Mouse (Mus musculus) R1 (cell line): ENCODE measurements around the gene Olfr247.
A peak's percentile ranks its signal among the peaks of the same experiment; 100 is the strongest.
"Not testable (repeated sequence)": the region's sequence is repeated elsewhere in the genome, so short reads cannot be mapped to it uniquely, and the experiment has no call there.

Experiments
- DNase-seq: peaks from one replicate; pipeline ENCODE4 v3.0.0-alpha.2; 2018; ENCODE audit warnings: low read depth, low spot score

The Olfr247 gene

DNA sequence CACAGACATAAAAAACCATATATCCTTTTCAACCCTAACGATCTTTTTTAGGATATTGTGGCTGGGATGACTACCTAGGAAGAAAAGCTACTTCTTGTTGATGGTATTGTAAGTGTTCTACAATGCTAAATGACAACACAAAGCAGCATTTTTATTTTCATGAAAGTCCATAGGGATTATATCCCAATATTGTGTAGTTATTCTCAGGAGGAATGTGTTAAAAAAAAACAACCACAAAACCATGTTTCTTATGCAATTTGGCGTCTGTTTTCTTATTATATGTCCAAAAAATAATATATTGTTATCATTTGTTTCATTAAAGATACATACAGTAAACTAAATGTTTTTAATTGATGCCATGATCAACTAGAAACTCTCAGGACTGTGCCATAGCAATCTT is at the start of gene Olfr247:
Gene Olfr247 (minus strand): TSS at position 101 of the 400 bp plus-strand sequence.
- DNase-seq: not testable (repeated sequence)

DNA sequence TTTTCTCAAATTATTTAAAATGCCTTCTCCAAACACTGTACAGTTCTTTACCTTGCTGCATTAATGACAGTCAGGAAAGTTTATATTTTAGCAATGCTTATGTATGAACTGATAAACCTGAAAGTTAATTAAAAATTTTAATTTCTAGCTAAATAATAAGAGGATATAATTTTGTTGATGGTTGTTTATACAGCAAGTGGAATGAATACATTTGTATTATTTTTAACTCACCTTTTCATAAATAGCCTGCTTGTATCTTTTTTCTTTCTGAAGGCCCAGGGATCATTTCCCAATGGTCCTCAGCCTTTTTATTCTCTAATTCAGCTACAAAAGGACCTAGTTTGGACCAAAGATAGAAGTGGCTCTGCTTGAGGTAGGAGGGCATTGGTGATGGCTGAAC is 36.4 kb upstream of the Olfr247 start, which contains the start of gene Olfr820:
Gene Olfr820 (plus strand): TSS at position 301 of the 400 bp plus-strand sequence.
- no peak for DNase-seq

DNA sequence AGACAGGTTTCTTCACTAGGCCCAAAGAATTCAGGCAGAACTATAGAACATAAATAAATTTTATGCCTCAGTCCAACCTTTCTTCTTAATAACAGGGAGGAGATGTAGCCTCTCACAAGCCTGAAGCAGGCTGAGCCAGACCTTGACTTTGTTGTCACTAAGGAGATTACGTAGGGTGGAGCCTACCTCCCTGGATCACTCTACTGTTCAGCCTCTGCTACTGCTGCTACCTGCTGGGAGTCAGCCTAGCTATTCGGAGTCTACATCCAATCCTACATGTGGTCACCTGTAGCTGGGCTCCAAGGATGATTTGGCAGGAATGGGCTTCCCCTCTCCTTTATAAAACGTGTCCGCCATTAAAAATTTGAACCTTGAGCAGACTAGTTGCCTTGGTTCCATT is 29.4 kb upstream of the Olfr247 start:
- peak; percentile 97 for DNase-seq

DNA sequence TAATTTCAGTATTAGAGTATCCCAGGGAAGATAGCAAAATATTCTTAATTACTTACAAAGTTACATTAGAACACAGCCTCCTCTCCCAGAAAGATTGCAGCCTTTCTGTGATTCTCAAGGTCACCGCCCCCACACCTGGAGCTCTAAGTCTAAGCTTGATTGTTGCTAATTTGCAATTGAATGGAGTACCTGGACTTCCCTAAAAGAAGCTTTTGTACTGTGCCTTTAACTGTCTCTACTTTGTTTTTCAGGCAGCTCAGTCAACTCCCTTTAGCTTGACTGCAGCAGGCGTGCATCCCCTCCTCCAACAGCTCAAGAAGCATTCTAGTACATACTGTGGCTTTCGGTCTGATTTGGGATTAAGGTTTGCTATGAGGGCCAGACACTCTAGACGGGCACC is 28.2 kb upstream of the Olfr247 start:
- peak; percentile 97 for DNase-seq

GRCm38 (mm10) chr10:129984962-129985361 is 9.0 kb upstream of the Olfr247 start, which contains the start of gene Gm10310:
Gene Gm10310, minus strand, starts transcription at chr10:129985062.
- not testable (repeated sequence) for DNase-seq

GRCm38 (mm10) chr10:129981867-129982266 is 5.9 kb upstream of the Olfr247 start:
- DNase-seq: not testable (repeated sequence)

DNA sequence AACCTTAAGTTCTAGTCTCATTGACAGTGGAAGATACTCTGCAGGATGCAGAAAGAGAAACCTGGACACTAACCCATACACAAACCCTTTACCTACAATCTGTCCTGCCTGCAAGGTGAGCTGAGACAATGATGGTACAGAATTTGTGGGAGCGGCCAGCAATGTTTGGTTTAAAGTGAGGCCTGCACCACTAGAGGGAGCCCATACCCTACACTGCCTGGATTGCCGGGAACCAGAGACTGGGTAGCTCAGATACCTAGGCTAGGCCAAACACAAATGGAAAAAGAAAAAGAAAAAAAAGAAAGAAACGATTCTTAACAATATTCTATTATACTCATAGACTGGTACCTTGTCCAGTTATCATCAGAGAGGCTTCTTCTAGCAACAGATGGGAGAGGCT is 2.9 kb downstream of the Olfr247 start:
- not testable (repeated sequence) for DNase-seq

GRCm38 (mm10) chr10:129967166-129967565 is 8.8 kb downstream of the Olfr247 start, which contains the start of gene Olfr819:
Gene Olfr819, minus strand, starts transcription at chr10:129967266.
- DNase-seq: not testable (repeated sequence)

DNA sequence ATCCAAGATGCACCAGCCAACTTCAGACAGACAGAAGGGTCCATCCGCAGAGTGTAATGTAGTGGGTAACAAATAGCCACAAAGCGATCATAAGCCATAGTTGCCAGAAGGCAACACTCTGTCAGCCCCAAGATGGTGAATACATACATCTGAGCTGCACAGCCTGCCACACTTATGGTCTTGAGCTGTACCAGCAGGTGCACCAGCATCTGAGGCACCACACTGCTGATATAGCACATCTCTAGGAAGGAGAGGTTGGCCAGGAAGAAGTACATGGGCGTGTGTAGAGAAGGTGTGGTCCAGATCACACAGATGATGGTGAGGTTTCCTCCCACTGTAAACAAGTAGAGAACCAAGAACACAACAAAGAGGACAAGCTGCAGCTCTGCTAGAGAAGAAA is 9.7 kb downstream of the Olfr247 start:
- DNase-seq: not testable (repeated sequence)

- DNase-seq: no peak
Observed at GRCm38 (mm10) chr10:129949000-129949399, 26.9 kb downstream of the Olfr247 start, which contains the start of gene Olfr818. Gene Olfr818, minus strand, starts transcription at chr10:129949100.
